In genomic region chr15:101315832-101316231, GRCm38 (mm10) we compare ENCODE assay signal across 8 mouse cellular contexts. TPM values are rescaled to one million over a fixed set of nuclear protein-coding genes. Genes with fewer than 3 reads are reported as not detected.
DNase-seq lines count a peak whose midpoint lies in the region; ATAC-seq lines count a peak whose summit lies in the region.

No protein-coding gene starts in this region.

- intact Hi-C loops in left cerebral cortex, postnatal 4 days (cut with DNase I): loop anchor here (2.0 kb wide), 1 partner anchor 77 kb away; no protein-coding TSS in a partner anchor

- WGBS in embryonic facial prominence, embryonic 10.5 days: 2% methylated on average over 11 of the region's 11 CpGs
- 5% methylated on average over 11 of the region's 11 CpGs for WGBS in midbrain, embryonic 11.5 days

- H3K27me3 ChIP-seq in embryonic facial prominence, embryonic 10.5 days (replicated peaks; ENCODE audit: low read depth, poor library complexity, severe bottlenecking): no peaks in the 10 kb centered on the region
- H3K27me3 ChIP-seq in midbrain, embryonic 11.5 days (ENCODE audit: control insufficient read depth, insufficient read depth, low read length): no peaks in the 10 kb centered on the region

- H3K9me3 ChIP-seq in embryonic facial prominence, embryonic 10.5 days: 0 out of 2 replicates have a peak, but pooled peaks cover 2% of the 10 kb centered on the region
- H3K9me3 ChIP-seq in midbrain, embryonic 11.5 days (ENCODE audit: control insufficient read depth, low read length): no peaks in the 10 kb centered on the region

- peak overlapping the region; percentile 41 for H3K4me3 ChIP-seq in embryonic facial prominence, embryonic 10.5 days
- H3K4me3 ChIP-seq in midbrain, embryonic 11.5 days (ENCODE audit: low read depth, low read length): no peak overlapping the region

- peak; percentile 94 for DNase-seq in adrenal gland, postnatal 14 days
- peak; percentile 90 for DNase-seq in embryonic facial prominence, embryonic 10.5 days (ENCODE audit: low spot score)
- peak; percentile 99 for DNase-seq in heart, adult 11 months
- peak; percentile 88 for DNase-seq in kidney, adult 11 months
- DNase-seq in left cerebral cortex, postnatal 4 days: peak; percentile 92
- peak; percentile 97 for DNase-seq in midbrain, embryonic 11.5 days (ENCODE audit: low spot score, missing footprints)
- peak; percentile 90 for DNase-seq in right cerebral cortex, postnatal 4 days
- DNase-seq in yolk sac, embryonic 10.5 days (ENCODE audit: low spot score): peak; percentile 75

- H3K36me3 ChIP-seq in embryonic facial prominence, embryonic 10.5 days (replicated peaks): no peaks in the 10 kb centered on the region
- no peaks in the 10 kb centered on the region for H3K36me3 ChIP-seq in midbrain, embryonic 11.5 days (ENCODE audit: control insufficient read depth, insufficient read depth, low read length)

- H3K27ac ChIP-seq in embryonic facial prominence, embryonic 10.5 days (replicated peaks): peak overlapping the region; percentile 55; the same call in 1 of the 2 replicates
- H3K27ac ChIP-seq in midbrain, embryonic 11.5 days (ENCODE audit: low read depth, low read length): no peak overlapping the region

- peaks cover 43% of the 10 kb centered on the region for H3K4me1 ChIP-seq in embryonic facial prominence, embryonic 10.5 days
- peaks cover 4% of the 10 kb centered on the region; the same call in 1 of the 2 replicates for H3K4me1 ChIP-seq in midbrain, embryonic 11.5 days (ENCODE audit: control insufficient read depth, insufficient read depth, low read length)

- peak; percentile 87 for ATAC-seq in midbrain, embryonic 11.5 days (ENCODE audit: low FRiP score)

- H3K9ac ChIP-seq in midbrain, embryonic 11.5 days (ENCODE audit: low read length): no peak overlapping the region

- peak overlapping the region; percentile 8; the same call in 1 of the 2 replicates for H3K4me2 ChIP-seq in midbrain, embryonic 11.5 days

RNA-seq across cellular contexts. Expression of gene 6030408B16Rik, which starts 22.8 kb away (rescaled TPM):
- 2.1 and 2.4 TPM in 2 replicates for total RNA-seq in adrenal gland, postnatal 14 days (2021)
- 0.59 and 0.71 TPM in 2 replicates for polyA plus RNA-seq in embryonic facial prominence, embryonic 10.5 days (2016; fragmentation: Nextera tagmentation; extraction: Ambion mirVana)
- under 1 TPM in 1 of 2 experiments, not detected in 1; 0.56 TPM for total RNA-seq in left cerebral cortex, postnatal 4 days (2021)
- polyA plus RNA-seq in midbrain, embryonic 11.5 days (2014; fragmentation: Nextera tagmentation; extraction: Ambion mirVana): 0.33 TPM in 1 of 2 replicates, not detected in the other

RNA-seq across cellular contexts. Expression of gene Atg101, which starts 31.8 kb away (rescaled TPM):
- total RNA-seq in adrenal gland, postnatal 14 days (2021): 64.4 and 97.1 TPM in 2 replicates
- polyA plus RNA-seq in embryonic facial prominence, embryonic 10.5 days (2016; fragmentation: Nextera tagmentation; extraction: Ambion mirVana): 86.5 and 91.5 TPM in 2 replicates
- 10 to 100 TPM; 36.5 to 37.1 TPM for total RNA-seq in left cerebral cortex, postnatal 4 days (2021)
- 57.9 and 67.4 TPM in 2 replicates for polyA plus RNA-seq in midbrain, embryonic 11.5 days (2014; fragmentation: Nextera tagmentation; extraction: Ambion mirVana)

RNA-seq across cellular contexts. Expression of gene Krt80, which starts 54.1 kb away (rescaled TPM):
- 0.74 and 1.1 TPM in 2 replicates for total RNA-seq in adrenal gland, postnatal 14 days (2021)
- 0.04 and 0.16 TPM in 2 replicates for polyA plus RNA-seq in embryonic facial prominence, embryonic 10.5 days (2016; fragmentation: Nextera tagmentation; extraction: Ambion mirVana)
- total RNA-seq in left cerebral cortex, postnatal 4 days (2021): under 1 TPM; 0.46 to 0.60 TPM
- polyA plus RNA-seq in midbrain, embryonic 11.5 days (2014; fragmentation: Nextera tagmentation; extraction: Ambion mirVana): not detected in 2 replicates
